Comparison of ENCODE assay signal across 18 mouse cellular contexts in the genomic region with DNA sequence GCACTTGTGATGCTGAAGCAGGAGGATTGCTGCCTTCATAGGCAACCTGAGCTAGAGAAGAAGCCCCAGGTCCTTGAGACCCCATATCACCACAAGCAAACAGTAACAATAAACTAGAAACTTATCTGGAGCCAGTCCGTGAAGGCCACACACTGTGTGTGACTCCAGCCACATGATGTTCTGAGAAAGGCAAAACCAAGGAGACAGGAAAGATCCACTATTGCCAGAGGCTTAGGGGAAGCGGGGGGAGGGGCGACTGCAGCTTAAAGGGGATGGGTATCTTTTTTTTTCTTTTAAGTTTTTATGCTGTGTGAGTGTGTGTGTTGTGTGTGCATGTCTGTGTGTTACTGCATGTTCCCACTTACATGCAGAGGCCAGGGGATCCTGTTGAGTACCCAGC.
DNase-seq lines count a peak whose midpoint lies in the region; ATAC-seq and TF ChIP-seq lines count a peak whose summit lies in the region.
"Had no signal": no experiment of that assay in that cellular context is flagged by ENCODE, and none has a peak within 500 bp of the region (broad histone marks: within the 10 kb centered on the region; RNA-seq: fewer than 3 reads in every experiment).

No protein-coding gene starts in this region.

- peaks cover 63% of the 10 kb centered on the region for H3K4me1 ChIP-seq in lung, embryonic 14.5 days (ENCODE audit: insufficient read depth)
- peaks cover 21% of the 10 kb centered on the region for H3K4me1 ChIP-seq in testis, adult 2 months (ENCODE audit: control insufficient read depth, insufficient read depth, low read length)

- H3K4me3 ChIP-seq in gastrocnemius, adult 2 months, result no peak overlapping the region
- H3K4me3 ChIP-seq in lung, embryonic 14.5 days (ENCODE audit: low read depth, low read length), result no peak overlapping the region
- no peak overlapping the region for H3K4me3 ChIP-seq in testis, adult 2 months (ENCODE audit: control insufficient read depth, low read depth, low read length)
- H3K4me3 ChIP-seq: forebrain, embryonic 10.5 days; hindbrain, embryonic 10.5 days; limb, embryonic 12.5 days; liver, embryonic 12.5 days had no signal

- ATAC-seq in lung, embryonic 14.5 days (ENCODE audit: insufficient read depth), result no peak
- ATAC-seq: forebrain, postnatal 0 days; hindbrain, postnatal 0 days; liver, embryonic 12.5 days had no signal

- no peaks in the 10 kb centered on the region for H3K36me3 ChIP-seq in lung, embryonic 14.5 days (ENCODE audit: insufficient read depth)
- no peaks in the 10 kb centered on the region for H3K36me3 ChIP-seq in testis, adult 2 months (ENCODE audit: control insufficient read depth, insufficient read depth, low read length)
- H3K36me3 ChIP-seq: forebrain, embryonic 10.5 days; hindbrain, embryonic 10.5 days; limb, embryonic 12.5 days; liver, embryonic 12.5 days had no signal

- intact Hi-C loops in gastrocnemius, adult 2 months (cut with DNase I), result loop anchor here (10.0 kb wide), 1 partner anchor 769 kb away; no protein-coding TSS in a partner anchor
- intact Hi-C loops in gastrocnemius, postnatal 36 days (cut with DNase I), result loop anchor here (5.0 kb wide), 1 partner anchor 582 kb away; a partner anchor contains a TSS

- H3K9ac ChIP-seq in lung, embryonic 14.5 days, result no peak overlapping the region
- H3K9ac ChIP-seq: forebrain, postnatal 0 days; limb, embryonic 12.5 days; liver, embryonic 12.5 days had no signal

- H3K4me2 ChIP-seq in lung, embryonic 14.5 days, result no peak overlapping the region
- H3K4me2 ChIP-seq: limb, embryonic 12.5 days; liver, embryonic 12.5 days; midbrain, embryonic 11.5 days had no signal

- H3K27ac ChIP-seq in gastrocnemius, adult 2 months, result peak overlapping the region; percentile 67; the same call in 1 of the 2 replicates
- H3K27ac ChIP-seq in lung, embryonic 14.5 days (ENCODE audit: low read depth), result peak overlapping the region; percentile 93; the same call in 1 of the 2 replicates
- peak overlapping the region; percentile 47 for H3K27ac ChIP-seq in testis, adult 2 months (ENCODE audit: control insufficient read depth, insufficient read depth, low read depth, low read length)
- H3K27ac ChIP-seq: forebrain, embryonic 10.5 days; hindbrain, embryonic 10.5 days; limb, embryonic 12.5 days; liver, embryonic 12.5 days had no signal

- DNase-seq in gastrocnemius, adult 2 months, result no peak
- DNase-seq in gastrocnemius, postnatal 36 days, result no peak
- no peak for DNase-seq in lung, embryonic 14.5 days
- DNase-seq in lung, postnatal 36 days, result no peak
- no peak for DNase-seq in testis, postnatal 14 days (ENCODE audit: low spot score)
- no peak for DNase-seq in frontal cortex, postnatal 10 days (ENCODE audit: low spot score in 2 of 2)
- no peak for DNase-seq in B cell, adult 2 months
- DNase-seq: cerebellum, adult 2 months; forebrain, postnatal 0 days; kidney, adult 2 months; thymus, postnatal 14 days had no signal

- no peak for TF ChIP-seq CTCF in gastrocnemius, adult 2 months (IDR thresholded peaks at IDR 0.05)
- no peak for TF ChIP-seq CTCF in lung, embryonic 14.5 days (IDR thresholded peaks at IDR 0.05; ENCODE audit: low read depth)
- no peak for TF ChIP-seq CTCF in testis, adult 2 months (IDR thresholded peaks at IDR 0.05; ENCODE audit: control insufficient read depth, insufficient read depth, insufficient replicate concordance, low read depth, low read length)

- H3K9me3 ChIP-seq in lung, embryonic 14.5 days (ENCODE audit: low read depth, low read length), result no peaks in the 10 kb centered on the region
- H3K9me3 ChIP-seq: forebrain, embryonic 10.5 days; hindbrain, embryonic 10.5 days; limb, embryonic 12.5 days; liver, embryonic 12.5 days had no signal

- 58% methylated on average over 3 of the region's 3 CpGs for whole genome bisulfite sequencing in lung, embryonic 14.5 days

- TF ChIP-seq POLR2A in testis, adult 2 months (IDR thresholded peaks at IDR 0.05; ENCODE audit: control insufficient read depth, low read depth, low read length), result no peak

- no peaks in the 10 kb centered on the region for H3K27me3 ChIP-seq in lung, embryonic 14.5 days (ENCODE audit: insufficient read depth, low read length)
- no peaks in the 10 kb centered on the region for H3K27me3 ChIP-seq in testis, adult 2 months (ENCODE audit: control insufficient read depth, insufficient read depth, low read length)
- H3K27me3 ChIP-seq: liver, embryonic 12.5 days had no signal
